Mouse (Mus musculus) gastrocnemius, postnatal 36 days (tissue): Measurements from ENCODE around the gene Ube2l3. TPM values are rescaled to one million over a fixed set of nuclear protein-coding genes. Genes with fewer than 3 reads are reported as not detected.

Source experiments
- DNase-seq, 2 experiments: peaks; one replicate each; pipeline ENCODE4 v3.0.0; 2022
- intact Hi-C: fragments of 180-260 bp; cut with DNase I; formaldehyde crosslinking; loops from one replicate; pipeline ENCODE4 v1.15.1; 2025
- microRNA-seq, 2 experiments: library from miRNA; unstranded; fragments of <30 nt; microRNA quantifications; one replicate each; pipeline ENCODE4 v1.2.0; 2021
- total RNA-seq, 2 experiments: library from RNA; stranded (reverse); gene quantifications; 2 replicates each; pipeline ENCODE4 v1.2.3; 2021

Gene Ube2l3
- total RNA-seq, 2 experiments from 2014 or later: 130 to 135 TPM

- no peak for DNase-seq
- intact Hi-C loops: no loop called here
These were observed 97.8 kb downstream of the Ube2l3 start for GRCm38 (mm10) chr16:17104600-17104999.

GRCm38 (mm10) chr16:17102630-17103220, 99.7 kb downstream of the Ube2l3 start:
- no peak for DNase-seq
- intact Hi-C loops: no loop called here

Small RNAs within 50 kb of the gene (microRNA-seq; reads per million reads assigned to microRNA genes)
- gene Mir130b (39.4 to 54.2 reads per million in 2 experiments), gene Mir301b (1.5 to 2.1 reads per million in 2 experiments)

Other genes starting within 250 kb of the Ube2l3 start
- gene Mapk1, start 219.3 kb downstream of the Ube2l3 start, total RNA-seq: 10 to 100 TPM; 87.9 to 89.5 TPM
- under 1 TPM; 0.69 to 0.94 TPM for gene Ypel1, start 133.0 kb downstream of the Ube2l3 start, total RNA-seq
- gene Ppil2, start 91.4 kb downstream of the Ube2l3 start, total RNA-seq: 10 to 100 TPM; 23.2 to 29.4 TPM
- gene 2610318N02Rik, start 77.5 kb downstream of the Ube2l3 start, total RNA-seq: under 1 TPM in 1 of 2 experiments, not detected in 1; 0.92 TPM
- gene Sdf2l1, start 70.3 kb downstream of the Ube2l3 start, total RNA-seq: 1 to 10 TPM; 3.8 to 4.8 TPM
- under 1 TPM in 1 of 2 experiments, not detected in 1; 0.20 TPM for gene Ydjc, start 58.0 kb downstream of the Ube2l3 start, total RNA-seq
- under 1 TPM in 1 of 2 experiments, not detected in 1; 0.26 TPM for gene Ccdc116, start 55.4 kb downstream of the Ube2l3 start, total RNA-seq
- not detected for gene Rimbp3, start 6.0 kb upstream of the Ube2l3 start, total RNA-seq
- gene Hic2, start 30.9 kb upstream of the Ube2l3 start, total RNA-seq: 1 to 10 TPM; 1.1 to 1.3 TPM
- gene Tmem191c, start 73.4 kb upstream of the Ube2l3 start, total RNA-seq: 1 to 10 TPM in 1 of 2 experiments, under 1 TPM in 1; 0.91 to 1.4 TPM
- gene Serpind1, start 128.7 kb upstream of the Ube2l3 start, total RNA-seq: under 1 TPM in 1 of 2 experiments, not detected in 1; 0.27 TPM
- gene Snap29, start 203.3 kb upstream of the Ube2l3 start, total RNA-seq: 10 to 100 TPM; 14.2 to 15.6 TPM
- gene Pi4ka, start 203.7 kb upstream of the Ube2l3 start, total RNA-seq: 10 to 100 TPM; 16.7 to 18.2 TPM
- 10 to 100 TPM; 17.3 to 17.6 TPM for gene Crkl, start 249.3 kb upstream of the Ube2l3 start, total RNA-seq